Comparison of ENCODE assay signal across 24 mouse cellular contexts in genomic region chr7:111345117-111345516, GRCm38 (mm10).
A peak's percentile ranks its signal among the peaks of the same experiment; 100 is the strongest.
DNase-seq lines count a peak whose midpoint lies in the region; ATAC-seq and TF ChIP-seq lines count a peak whose summit lies in the region.
"Had no signal": no experiment of that assay in that cellular context is flagged by ENCODE, and none has a peak within 500 bp of the region (broad histone marks: within the 10 kb centered on the region; RNA-seq: fewer than 3 reads in every experiment).

No protein-coding gene starts in this region.

- H3K27ac ChIP-seq in gastrocnemius, adult 2 months, result no peak overlapping the region
- H3K27ac ChIP-seq in layer of hippocampus, adult 2 months, result no peak overlapping the region
- H3K27ac ChIP-seq in midbrain, postnatal 0 days (ENCODE audit: low read depth, low read length), result no peak overlapping the region
- no peak overlapping the region for H3K27ac ChIP-seq in midbrain, embryonic 13.5 days
- H3K27ac ChIP-seq in stomach, postnatal 0 days (replicated peaks), result no peak overlapping the region
- H3K27ac ChIP-seq: embryonic facial prominence, embryonic 12.5 days; forebrain, embryonic 12.5 days; hindbrain, embryonic 15.5 days; intestine, embryonic 15.5 days; kidney, embryonic 15.5 days; neural tube, embryonic 15.5 days had no signal

- no peaks in the 10 kb centered on the region for H3K4me1 ChIP-seq in midbrain, postnatal 0 days (ENCODE audit: insufficient read depth, low read length)
- no peaks in the 10 kb centered on the region for H3K4me1 ChIP-seq in midbrain, embryonic 13.5 days (replicated peaks)
- H3K4me1 ChIP-seq in stomach, postnatal 0 days (replicated peaks; ENCODE audit: control insufficient read depth, insufficient read depth), result no peaks in the 10 kb centered on the region
- H3K4me1 ChIP-seq: embryonic facial prominence, embryonic 12.5 days; forebrain, embryonic 12.5 days; hindbrain, embryonic 15.5 days; intestine, embryonic 15.5 days; kidney, embryonic 15.5 days; neural tube, embryonic 15.5 days had no signal

- no peak overlapping the region for H3K4me2 ChIP-seq in midbrain, postnatal 0 days (ENCODE audit: low read depth, low read length, poor library complexity, severe bottlenecking)
- H3K4me2 ChIP-seq in midbrain, embryonic 13.5 days (replicated peaks), result no peak overlapping the region
- H3K4me2 ChIP-seq in stomach, postnatal 0 days (replicated peaks; ENCODE audit: low read depth), result no peak overlapping the region
- H3K4me2 ChIP-seq: embryonic facial prominence, embryonic 12.5 days; forebrain, embryonic 12.5 days; hindbrain, embryonic 15.5 days; intestine, embryonic 15.5 days; kidney, embryonic 15.5 days; liver, embryonic 11.5 days; neural tube, embryonic 15.5 days had no signal

- no peak for ATAC-seq in midbrain, postnatal 0 days (ENCODE audit: low FRiP score)
- no peak for ATAC-seq in midbrain, embryonic 13.5 days
- no peak for ATAC-seq in stomach, postnatal 0 days (ENCODE audit: low FRiP score, low TSS enrichment)
- ATAC-seq: intestine, embryonic 15.5 days had no signal

- H3K36me3 ChIP-seq in midbrain, postnatal 0 days (ENCODE audit: insufficient read depth, low read length), result no peaks in the 10 kb centered on the region
- no peaks in the 10 kb centered on the region for H3K36me3 ChIP-seq in midbrain, embryonic 13.5 days
- no peaks in the 10 kb centered on the region for H3K36me3 ChIP-seq in stomach, postnatal 0 days (ENCODE audit: control insufficient read depth, insufficient read depth, low read length)
- H3K36me3 ChIP-seq: embryonic facial prominence, embryonic 12.5 days; forebrain, embryonic 12.5 days; hindbrain, embryonic 15.5 days; intestine, embryonic 15.5 days; kidney, embryonic 15.5 days; neural tube, embryonic 15.5 days had no signal

- peak; percentile 43 for TF ChIP-seq CTCF in gastrocnemius, adult 2 months (IDR thresholded peaks at IDR 0.05)
- TF ChIP-seq CTCF in layer of hippocampus, adult 2 months (conservative IDR thresholded peaks at IDR 0.05), result peak; percentile 52
- TF ChIP-seq CTCF in midbrain, postnatal 0 days (IDR thresholded peaks at IDR 0.05), result peak; percentile 50
- peak; percentile 42 for TF ChIP-seq CTCF in stomach, postnatal 0 days (IDR thresholded peaks at IDR 0.05; ENCODE audit: low read depth)

- H3K27me3 ChIP-seq in midbrain, postnatal 0 days (ENCODE audit: insufficient read depth, low read length), result no peaks in the 10 kb centered on the region
- H3K27me3 ChIP-seq in midbrain, embryonic 13.5 days, result no peaks in the 10 kb centered on the region
- no peaks in the 10 kb centered on the region for H3K27me3 ChIP-seq in stomach, postnatal 0 days (ENCODE audit: control insufficient read depth, insufficient read depth, low read length)
- H3K27me3 ChIP-seq: embryonic facial prominence, embryonic 12.5 days; forebrain, embryonic 12.5 days; hindbrain, embryonic 15.5 days; intestine, embryonic 15.5 days; kidney, embryonic 15.5 days; neural tube, embryonic 15.5 days had no signal

- DNase-seq in gastrocnemius, adult 2 months, result no peak
- no peak for DNase-seq in gastrocnemius, adult 18-20 months (ENCODE audit: low spot score)
- DNase-seq in layer of hippocampus, adult 2 months (ENCODE audit: low spot score in 2 of 2), result no peak
- DNase-seq in layer of hippocampus, postnatal 10 days (ENCODE audit: low spot score in 2 of 2), result no peak
- no peak for DNase-seq in midbrain, postnatal 0 days (ENCODE audit: low spot score)
- DNase-seq in stomach, postnatal 0 days (ENCODE audit: low spot score), result no peak
- no peak for DNase-seq in right cerebral cortex, adult 2 months (ENCODE audit: low spot score in 2 of 2)
- DNase-seq: cerebellum, adult 11-12 months; cerebellum, postnatal 10 days; gastrocnemius, postnatal 25 days; heart, adult 18-20 months; heart, postnatal 4 days; lung, adult 2 months; lung, postnatal 36 days; right cerebral cortex, adult 18-20 months; thymus, adult 2 months had no signal

- no peak for TF ChIP-seq EP300 in stomach, postnatal 0 days (optimal IDR thresholded peaks at IDR 0.05)

- H3K9ac ChIP-seq in midbrain, postnatal 0 days (replicated peaks; ENCODE audit: low read length, poor library complexity, severe bottlenecking), result no peak overlapping the region
- no peak overlapping the region for H3K9ac ChIP-seq in midbrain, embryonic 13.5 days (replicated peaks)
- H3K9ac ChIP-seq in stomach, postnatal 0 days (ENCODE audit: low read length), result no peak overlapping the region
- H3K9ac ChIP-seq: embryonic facial prominence, embryonic 12.5 days; forebrain, embryonic 12.5 days; hindbrain, embryonic 15.5 days; intestine, embryonic 15.5 days; kidney, embryonic 15.5 days; neural tube, embryonic 15.5 days had no signal

- WGBS in midbrain, postnatal 0 days, result 68% methylated on average over 1 of the region's 1 CpGs
- 81% methylated on average over 1 of the region's 1 CpGs for WGBS in midbrain, embryonic 13.5 days
- 76% methylated on average over 1 of the region's 1 CpGs for WGBS in stomach, postnatal 0 days

- intact Hi-C loops in gastrocnemius, adult 2 months (cut with DNase I), result no loop called here

- no peak overlapping the region for H3K4me3 ChIP-seq in gastrocnemius, adult 2 months
- H3K4me3 ChIP-seq in layer of hippocampus, adult 2 months, result no peak overlapping the region
- H3K4me3 ChIP-seq in midbrain, postnatal 0 days (ENCODE audit: low read depth, low read length), result no peak overlapping the region
- no peak overlapping the region for H3K4me3 ChIP-seq in midbrain, embryonic 13.5 days (replicated peaks)
- no peak overlapping the region for H3K4me3 ChIP-seq in stomach, postnatal 0 days (ENCODE audit: low read depth, low read length)
- H3K4me3 ChIP-seq: embryonic facial prominence, embryonic 12.5 days; forebrain, embryonic 12.5 days; hindbrain, embryonic 15.5 days; intestine, embryonic 15.5 days; kidney, embryonic 15.5 days; neural tube, embryonic 15.5 days had no signal

- H3K9me3 ChIP-seq in midbrain, postnatal 0 days (ENCODE audit: low read length), result no peaks in the 10 kb centered on the region
- no peaks in the 10 kb centered on the region for H3K9me3 ChIP-seq in midbrain, embryonic 13.5 days
- no peaks in the 10 kb centered on the region for H3K9me3 ChIP-seq in stomach, postnatal 0 days (ENCODE audit: control insufficient read depth, low read length)
- H3K9me3 ChIP-seq: embryonic facial prominence, embryonic 12.5 days; forebrain, embryonic 12.5 days; hindbrain, embryonic 15.5 days; intestine, embryonic 15.5 days; kidney, embryonic 15.5 days; neural tube, embryonic 15.5 days had no signal
